Mouse (Mus musculus): ENCODE measurements around the gene Ppp2r3c. TPM values are rescaled to one million over a fixed set of nuclear protein-coding genes. Genes with fewer than 3 reads are reported as not detected.

Ppp2r3c gene
- polyA plus RNA-seq, 1 experiment: not detected

DNA sequence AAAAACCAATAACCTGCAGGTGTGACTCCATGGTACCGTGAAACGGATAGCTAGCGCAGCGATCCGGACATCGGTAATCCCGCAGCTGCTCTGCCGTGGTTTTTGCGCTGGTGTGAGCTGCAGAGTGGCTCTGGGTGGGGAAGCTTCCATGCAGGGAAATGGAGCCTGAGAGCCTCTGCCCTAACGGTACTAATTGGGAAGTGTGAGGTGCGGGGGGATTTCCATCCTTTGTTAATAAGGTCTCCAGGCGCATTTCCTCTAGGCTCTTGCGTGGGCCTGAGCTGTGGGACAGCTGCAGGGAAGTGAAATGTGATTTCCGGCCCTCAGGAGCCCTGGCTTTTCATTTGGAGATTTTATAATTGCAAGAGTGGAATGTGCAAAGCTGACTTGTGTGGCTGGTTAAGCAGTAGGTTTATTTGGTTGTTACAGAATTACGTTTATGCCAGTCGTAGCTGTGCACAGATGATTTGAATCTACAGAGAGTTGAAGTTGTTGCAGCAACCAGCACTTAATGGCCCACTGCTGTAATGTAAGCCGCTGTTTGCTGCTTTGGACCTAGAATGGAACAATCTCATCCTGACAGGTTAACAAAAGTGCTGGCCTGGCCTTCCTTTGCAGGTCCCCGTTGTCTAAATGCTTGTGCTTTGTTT is 19.0 kb upstream of the Ppp2r3c start:
- TF ChIP-seq CTCF (IDR thresholded peaks at IDR 0.05; ENCODE audit: insufficient read depth, low read depth, low read length): no peak
- TF ChIP-seq POLR2A (IDR thresholded peaks at IDR 0.05; ENCODE audit: insufficient read depth, low read depth, low read length): no peak
- WGBS: 79% methylated on average over 18 of the region's 18 CpGs
- Histone ChIP-seq H3K27ac (ENCODE audit: insufficient read depth, low read depth, low read length) (no peak overlapping the region), H3K4me3 (ENCODE audit: insufficient read depth, low read depth, low read length) (no peak overlapping the region), H3K4me1 (ENCODE audit: control insufficient read depth, insufficient read depth, low read length) (no peaks in the 10 kb centered on the region; the same call in 1 of the 2 replicates)

DNA sequence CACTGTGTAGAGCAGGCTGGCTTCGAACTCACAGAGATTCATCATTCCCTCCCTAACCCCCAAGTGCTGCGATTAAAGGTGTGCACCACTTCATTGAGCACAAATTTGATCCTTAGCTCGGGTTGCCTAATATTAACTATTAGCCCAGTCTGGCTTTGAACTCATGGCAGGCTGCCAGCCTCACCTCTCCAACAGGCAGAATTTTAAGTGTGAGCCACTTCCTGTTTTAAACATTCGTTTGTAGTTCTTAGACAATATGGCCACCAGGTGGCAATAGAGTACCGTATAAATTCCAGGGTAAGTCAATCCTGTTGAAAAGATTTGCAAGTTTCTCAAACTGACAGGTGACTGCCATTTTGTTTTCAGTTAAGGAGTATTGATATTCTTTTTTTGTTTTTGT is 12.4 kb upstream of the Ppp2r3c start:
- TF ChIP-seq POLR2A (IDR thresholded peaks at IDR 0.05; ENCODE audit: insufficient read depth, low read depth, low read length): no peak
- TF ChIP-seq CTCF (IDR thresholded peaks at IDR 0.05; ENCODE audit: insufficient read depth, low read depth, low read length): no peak
- Histone ChIP-seq H3K27ac (ENCODE audit: insufficient read depth, low read depth, low read length) (no peak overlapping the region), H3K4me1 (ENCODE audit: control insufficient read depth, insufficient read depth, low read length) (no peaks in the 10 kb centered on the region), H3K4me3 (ENCODE audit: insufficient read depth, low read depth, low read length) (no peak overlapping the region)
- WGBS: 30% methylated on average over 5 of the region's 5 CpGs

DNA sequence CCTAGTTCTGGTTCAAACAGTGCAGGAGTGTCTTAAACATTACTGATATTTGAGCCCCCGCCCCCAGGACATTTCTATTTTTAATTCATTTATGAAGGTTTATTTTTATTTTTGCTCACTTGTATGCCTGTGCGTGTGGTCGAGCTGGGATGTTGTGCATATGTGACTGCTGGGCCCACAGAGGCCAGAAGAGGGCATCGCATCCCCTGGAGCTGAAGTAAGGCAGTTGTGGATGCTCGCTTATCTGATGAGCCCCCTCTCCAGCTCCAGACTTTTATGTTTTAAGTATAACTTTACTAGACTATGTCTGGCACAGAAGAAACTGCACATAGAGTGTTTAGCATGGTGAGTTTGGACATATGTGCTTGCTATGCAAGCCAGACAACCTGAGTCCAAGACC is 11.1 kb upstream of the Ppp2r3c start:
- WGBS: 88% methylated on average over 5 of the region's 5 CpGs
- H3K4me3 ChIP-seq (ENCODE audit: insufficient read depth, low read depth, low read length): no peak overlapping the region
- TF ChIP-seq POLR2A (IDR thresholded peaks at IDR 0.05; ENCODE audit: insufficient read depth, low read depth, low read length): no peak
- TF ChIP-seq CTCF (IDR thresholded peaks at IDR 0.05; ENCODE audit: insufficient read depth, low read depth, low read length): no peak
- no peak overlapping the region for H3K27ac ChIP-seq (ENCODE audit: insufficient read depth, low read depth, low read length)
- no peaks in the 10 kb centered on the region for H3K4me1 ChIP-seq (ENCODE audit: control insufficient read depth, insufficient read depth, low read length)

DNA sequence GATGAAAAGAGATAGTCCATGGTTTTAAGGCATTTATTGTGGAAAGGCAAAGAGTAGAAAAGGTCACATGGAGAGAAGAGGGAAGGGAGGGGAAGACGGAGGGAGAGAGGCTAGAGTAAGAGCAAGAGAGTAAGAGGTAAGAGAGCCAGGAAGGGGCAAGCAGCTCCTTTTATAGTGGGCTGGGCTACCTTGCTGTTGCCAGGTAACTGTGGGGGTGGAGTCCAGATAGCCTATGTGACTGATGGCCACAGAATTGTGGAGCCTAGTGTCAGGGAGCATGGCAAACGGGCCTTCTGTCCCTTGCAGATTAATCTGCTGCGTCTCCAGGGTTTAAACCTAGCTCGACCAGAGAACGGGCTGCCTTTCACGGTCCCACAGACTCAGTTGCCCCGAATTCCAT is 9.0 kb upstream of the Ppp2r3c start:
- WGBS: 90% methylated on average over 7 of the region's 7 CpGs
- TF ChIP-seq CTCF (IDR thresholded peaks at IDR 0.05; ENCODE audit: insufficient read depth, low read depth, low read length): no peak
- TF ChIP-seq POLR2A (IDR thresholded peaks at IDR 0.05; ENCODE audit: insufficient read depth, low read depth, low read length): no peak

DNA sequence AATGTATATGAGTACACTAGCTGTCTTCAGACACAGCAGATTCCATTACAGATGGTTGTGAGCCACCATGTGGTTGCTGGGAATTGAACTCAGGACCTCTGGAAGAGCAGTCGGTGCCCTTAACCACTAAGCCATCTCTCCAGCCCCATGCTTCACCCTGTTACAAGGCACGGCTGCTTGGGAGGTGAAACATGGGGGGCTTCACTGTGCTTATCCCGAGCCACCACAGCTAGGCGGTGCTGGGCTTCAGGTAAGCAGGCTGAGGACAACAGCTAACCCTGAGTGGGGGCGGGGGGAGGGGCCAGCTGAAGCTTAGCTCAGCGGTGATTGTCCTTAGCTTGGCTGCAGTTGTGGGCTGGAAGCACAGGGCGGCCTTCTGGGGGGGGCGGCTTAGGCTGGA is 6.7 kb upstream of the Ppp2r3c start:
- WGBS: 78% methylated on average over 8 of the region's 8 CpGs
- TF ChIP-seq POLR2A (IDR thresholded peaks at IDR 0.05; ENCODE audit: insufficient read depth, low read depth, low read length): no peak
- TF ChIP-seq CTCF (IDR thresholded peaks at IDR 0.05; ENCODE audit: insufficient read depth, low read depth, low read length): no peak
- H3K27ac ChIP-seq (ENCODE audit: insufficient read depth, low read depth, low read length): no peak overlapping the region
- no peak overlapping the region for H3K4me3 ChIP-seq (ENCODE audit: insufficient read depth, low read depth, low read length)
- H3K4me1 ChIP-seq (ENCODE audit: control insufficient read depth, insufficient read depth, low read length): no peaks in the 10 kb centered on the region

More for the DNA sequence above, 9.0 kb upstream of the Ppp2r3c start:
- Histone ChIP-seq H3K27ac (ENCODE audit: insufficient read depth, low read depth, low read length) (no peak overlapping the region), H3K4me1 (ENCODE audit: control insufficient read depth, insufficient read depth, low read length) (no peaks in the 10 kb centered on the region), H3K4me3 (ENCODE audit: insufficient read depth, low read depth, low read length) (no peak overlapping the region)

DNA sequence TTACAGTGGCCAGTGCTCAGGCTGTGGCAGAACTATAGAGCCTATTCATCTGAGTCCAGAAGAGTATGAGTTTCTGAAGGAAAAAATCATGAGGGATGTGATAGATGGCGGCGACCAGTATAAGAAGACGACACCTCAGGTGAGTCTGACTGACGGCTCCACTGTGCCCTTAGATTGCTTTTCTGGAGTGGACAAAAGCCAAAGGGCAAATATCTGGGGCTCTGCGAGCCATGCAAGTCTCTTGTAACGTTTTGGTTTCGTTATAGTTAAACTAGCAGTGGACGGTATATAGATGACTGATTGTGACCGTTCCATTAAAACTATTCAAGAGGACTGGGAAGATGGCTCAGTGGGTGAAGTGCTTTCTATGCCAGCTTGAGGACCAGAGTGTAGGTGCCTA is 5.9 kb upstream of the Ppp2r3c start:
- Histone ChIP-seq H3K4me1 (ENCODE audit: control insufficient read depth, insufficient read depth, low read length) (no peaks in the 10 kb centered on the region), H3K4me3 (ENCODE audit: insufficient read depth, low read depth, low read length) (no peak overlapping the region), H3K27ac (ENCODE audit: insufficient read depth, low read depth, low read length) (no peak overlapping the region)
- WGBS: 93% methylated on average over 9 of the region's 9 CpGs
- TF ChIP-seq POLR2A (IDR thresholded peaks at IDR 0.05; ENCODE audit: insufficient read depth, low read depth, low read length): no peak
- TF ChIP-seq CTCF (IDR thresholded peaks at IDR 0.05; ENCODE audit: insufficient read depth, low read depth, low read length): no peak

DNA sequence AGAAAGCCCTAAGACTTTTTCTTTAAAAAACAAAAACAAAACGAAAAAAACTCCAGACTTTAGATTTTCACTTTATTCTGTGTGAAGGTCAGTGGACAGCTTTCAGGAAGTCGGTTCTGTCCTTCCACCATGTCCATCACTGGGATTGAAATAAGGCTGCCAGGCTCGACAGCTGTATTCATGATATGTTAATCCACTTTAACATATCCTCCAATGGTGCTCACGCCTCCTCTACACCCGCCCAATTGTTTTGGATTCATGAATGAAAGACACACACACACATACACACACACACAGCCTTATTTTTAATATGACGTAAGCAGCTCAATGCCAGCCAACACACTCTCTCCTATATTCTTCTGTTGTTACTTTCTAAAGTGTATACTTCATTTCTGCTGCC is 4.8 kb upstream of the Ppp2r3c start:
- Histone ChIP-seq H3K27ac (ENCODE audit: insufficient read depth, low read depth, low read length) (no peak overlapping the region), H3K4me3 (ENCODE audit: insufficient read depth, low read depth, low read length) (no peak overlapping the region), H3K4me1 (ENCODE audit: control insufficient read depth, insufficient read depth, low read length) (no peaks in the 10 kb centered on the region)
- no peak for TF ChIP-seq POLR2A (IDR thresholded peaks at IDR 0.05; ENCODE audit: insufficient read depth, low read depth, low read length)
- WGBS: 46% methylated on average over 6 of the region's 6 CpGs

DNA sequence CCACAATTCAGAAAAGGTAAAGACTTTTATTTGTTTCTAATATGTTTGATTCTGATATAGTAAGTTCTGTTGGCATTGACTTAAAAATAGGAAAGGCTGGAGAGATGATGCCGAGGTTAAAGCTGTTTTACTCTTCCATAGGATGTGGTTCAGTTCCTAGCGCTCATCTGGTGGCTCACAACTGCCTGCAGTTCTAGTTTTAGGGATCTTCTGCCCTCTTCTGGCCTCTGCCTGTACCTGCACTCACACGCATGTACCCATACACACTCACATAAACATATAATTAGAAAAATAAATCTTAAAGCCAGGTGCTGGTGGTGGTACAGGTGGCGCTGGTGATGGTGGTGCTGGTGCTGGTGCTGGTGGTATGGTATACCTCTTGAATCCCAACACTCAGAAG is 3.6 kb upstream of the Ppp2r3c start:
- Histone ChIP-seq H3K4me3 (ENCODE audit: insufficient read depth, low read depth, low read length) (no peak overlapping the region), H3K4me1 (ENCODE audit: control insufficient read depth, insufficient read depth, low read length) (0 out of 2 replicates have a peak, but pooled peaks cover 2% of the 10 kb centered on the region), H3K27ac (ENCODE audit: insufficient read depth, low read depth, low read length) (no peak overlapping the region)
- 95% methylated on average over 4 of the region's 4 CpGs for WGBS
- TF ChIP-seq CTCF (IDR thresholded peaks at IDR 0.05; ENCODE audit: insufficient read depth, low read depth, low read length): no peak
- no peak for TF ChIP-seq POLR2A (IDR thresholded peaks at IDR 0.05; ENCODE audit: insufficient read depth, low read depth, low read length)

DNA sequence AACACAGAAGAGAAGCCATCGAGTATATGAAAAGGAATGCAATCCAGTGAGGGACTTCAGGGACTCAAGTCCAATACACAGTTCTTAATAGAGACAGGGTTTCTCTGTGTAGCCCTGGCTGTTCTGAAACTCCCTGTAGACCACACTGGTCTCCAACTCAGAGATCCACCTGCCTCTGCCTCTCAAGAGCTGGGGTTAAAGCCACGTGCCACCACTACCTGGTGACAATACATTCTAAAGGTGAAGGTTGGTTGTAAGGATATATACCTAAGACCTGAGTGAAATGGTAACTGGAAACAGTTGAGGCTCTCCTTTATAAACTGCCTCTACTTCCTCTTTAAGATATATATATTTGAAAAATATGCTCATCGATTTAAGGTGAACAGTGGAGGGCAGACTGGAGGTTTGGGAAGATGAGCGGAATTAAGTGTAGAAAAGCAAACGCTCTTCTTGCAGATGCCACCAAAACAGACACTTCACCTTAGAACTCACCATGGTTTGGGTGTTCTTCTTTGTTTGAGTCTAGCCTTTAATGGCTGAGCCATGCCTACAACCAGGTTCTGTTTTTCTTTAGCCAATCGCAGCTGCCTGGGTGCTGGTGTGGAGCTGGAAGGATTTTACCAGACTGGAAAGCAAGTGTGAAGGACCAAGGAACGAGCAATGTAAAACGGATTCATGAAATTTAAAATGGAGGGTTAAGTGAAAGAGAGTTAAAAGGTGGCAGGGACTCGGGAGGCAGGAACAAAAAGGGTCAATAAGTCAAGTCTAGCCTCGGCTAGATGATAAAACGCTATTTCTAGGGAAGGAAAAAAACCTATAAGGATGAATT is 1.1 kb downstream of the Ppp2r3c start:
- H3K27ac ChIP-seq (ENCODE audit: insufficient read depth, low read depth, low read length): no peak overlapping the region
- TF ChIP-seq POLR2A (IDR thresholded peaks at IDR 0.05; ENCODE audit: insufficient read depth, low read depth, low read length): no peak
- no peak for TF ChIP-seq CTCF (IDR thresholded peaks at IDR 0.05; ENCODE audit: insufficient read depth, low read depth, low read length)
- 32% methylated on average over 11 of the region's 11 CpGs for WGBS
- H3K4me1 ChIP-seq (ENCODE audit: control insufficient read depth, insufficient read depth, low read length): peaks cover 6% of the 10 kb centered on the region
- peak overlapping the region; percentile 37 for H3K4me3 ChIP-seq (ENCODE audit: insufficient read depth, low read depth, low read length)
